Mouse (Mus musculus) R1 (cell line): ENCODE measurements around the gene Ccdc73.
A peak's percentile ranks its signal among the peaks of the same experiment; 100 is the strongest.

Experiments
- DNase-seq: peaks from one replicate; pipeline ENCODE4 v3.0.0-alpha.2; 2018; ENCODE audit warnings: low read depth, low spot score

The Ccdc73 gene

GRCm38 (mm10) chr2:105026950-105027695 is 159.5 kb downstream of the Ccdc73 start:
- DNase-seq, result peak; percentile 28

- DNase-seq, result no peak
These were observed 161.2 kb downstream of the Ccdc73 start for GRCm38 (mm10) chr2:105028806-105029205.

GRCm38 (mm10) chr2:105030505-105030904 is 162.9 kb downstream of the Ccdc73 start:
- no peak for DNase-seq

GRCm38 (mm10) chr2:105034084-105034483 is 166.5 kb downstream of the Ccdc73 start:
- no peak for DNase-seq

GRCm38 (mm10) chr2:105035985-105036384 is 168.4 kb downstream of the Ccdc73 start:
- no peak for DNase-seq

GRCm38 (mm10) chr2:105036401-105037070 is 168.9 kb downstream of the Ccdc73 start:
- DNase-seq, result no peak

- peak; percentile 62 for DNase-seq
These were observed 170.5 kb downstream of the Ccdc73 start for GRCm38 (mm10) chr2:105037956-105038569.

GRCm38 (mm10) chr2:105038879-105039278 is 171.3 kb downstream of the Ccdc73 start:
- no peak for DNase-seq

GRCm38 (mm10) chr2:105040859-105041258 is 173.3 kb downstream of the Ccdc73 start:
- DNase-seq, result no peak

GRCm38 (mm10) chr2:105043152-105043551 is 175.5 kb downstream of the Ccdc73 start:
- no peak for DNase-seq

GRCm38 (mm10) chr2:105048301-105048700 is 180.7 kb downstream of the Ccdc73 start:
- DNase-seq, result peak; percentile 92

GRCm38 (mm10) chr2:105055529-105055928 is 187.9 kb downstream of the Ccdc73 start:
- DNase-seq, result no peak

GRCm38 (mm10) chr2:105058577-105059116 is 191.0 kb downstream of the Ccdc73 start:
- no peak for DNase-seq

- DNase-seq, result no peak
These were observed 195.3 kb downstream of the Ccdc73 start for GRCm38 (mm10) chr2:105062741-105063372.
